Mouse (Mus musculus) CH12.LX (cell line): Measurements from ENCODE around the gene Frat2. TPM values are rescaled to one million over a fixed set of nuclear protein-coding genes. Genes with fewer than 3 reads are reported as not detected.

Source experiments
- DNase-seq: peaks from one replicate; pipeline ENCODE4 v3.0.0-alpha.2; 2013; ENCODE audit errors: extremely low read depth
- H3K27ac ChIP-seq: 2 replicates; pipeline ENCODE4 v1.5.1; 2012; ENCODE audit warnings: low read depth, mild to moderate bottlenecking, control low read depth, moderate library complexity; ENCODE audit not compliant: insufficient read depth
- H3K27me3 ChIP-seq: replicated peaks from 2 replicates; pipeline ENCODE3; 2012; ENCODE audit warnings: inconsistent platforms
- H3K36me3 ChIP-seq, 2 experiments: replicated peaks in 1 of 2; 2 replicates each; pipeline versions ENCODE3 to v1.6.1; 2012; ENCODE audit warnings: inconsistent platforms in 1 of 2, low read length in 1 of 2, mild to moderate bottlenecking in 1 of 2, mixed read lengths in 1 of 2, moderate library complexity in 1 of 2; ENCODE audit not compliant: control insufficient read depth in 1 of 2, insufficient read depth in 1 of 2
- H3K4me1 ChIP-seq, 2 experiments: 2 replicates each; pipeline ENCODE4 v1.6.1; 2012; ENCODE audit warnings: inconsistent platforms in 1 of 2, moderate library complexity in 1 of 2; ENCODE audit not compliant: insufficient read depth in 2 of 2, control insufficient read depth in 1 of 2
- H3K4me2 ChIP-seq: 2 replicates; pipeline ENCODE4 v1.6.1; 2012; ENCODE audit warnings: low read depth, mild to moderate bottlenecking, control low read depth; ENCODE audit not compliant: poor library complexity, insufficient read depth, severe bottlenecking
- H3K4me3 ChIP-seq, 3 experiments: fragments of 150-350 bp in 1 of 3; sonication (generic) in 1 of 3; replicated peaks in 1 of 3; 2 replicates each; pipeline versions ENCODE3 to v1.5.1; 2011 to 2012; ENCODE audit warnings: low read depth in 2 of 3, low read length in 2 of 3, mild to moderate bottlenecking in 2 of 3, moderate library complexity in 2 of 3, control low read depth in 1 of 3, improper control_type of control experiment in 1 of 3, inconsistent platforms in 1 of 3, mixed read lengths in 1 of 3; ENCODE audit not compliant: poor library complexity in 1 of 3
- H3K79me2 ChIP-seq: replicated peaks from 2 replicates; pipeline ENCODE4 v1.6.1; 2012; ENCODE audit warnings: mild to moderate bottlenecking, moderate library complexity; ENCODE audit not compliant: control insufficient read depth, poor library complexity, insufficient read depth, severe bottlenecking; ENCODE audit errors: extremely low read depth
- H3K9ac ChIP-seq: 2 replicates; pipeline ENCODE4 v1.6.1; 2012; ENCODE audit warnings: low read depth, mild to moderate bottlenecking, control low read depth, moderate library complexity; ENCODE audit not compliant: insufficient read depth
- H3K9me3 ChIP-seq: replicated peaks from 2 replicates; pipeline ENCODE3; 2012; ENCODE audit warnings: low read length, inconsistent platforms, mixed read lengths
- BHLHE40 ChIP-seq: IDR thresholded peaks from 2 replicates; pipeline ENCODE4 v1.6.1; 2011; ENCODE audit warnings: mild to moderate bottlenecking, low read depth, low read length, improper control_type of control experiment
- CHD1 ChIP-seq: IDR thresholded peaks from 2 replicates; pipeline ENCODE4 v1.6.1; 2012; ENCODE audit warnings: low read depth, low read length, improper control_type of control experiment, inconsistent platforms
- CHD2 ChIP-seq: IDR thresholded peaks from 2 replicates; pipeline ENCODE4 v1.6.1; 2011; ENCODE audit warnings: low read length, improper control_type of control experiment
- CTCF ChIP-seq, 2 experiments: IDR thresholded peaks in 1 of 2; conservative IDR thresholded peaks in 1 of 2; 2 replicates each; pipeline ENCODE4 v1.5.1; 2011 to 2012; ENCODE audit warnings: low read depth in 2 of 2, low read length in 2 of 2, improper control_type of control experiment in 1 of 2, inconsistent platforms in 1 of 2, mild to moderate bottlenecking in 1 of 2, moderate library complexity in 1 of 2
- ETS1 ChIP-seq: conservative IDR thresholded peaks from 2 replicates; pipeline ENCODE4 v1.6.1; 2012; ENCODE audit warnings: low read depth, mild to moderate bottlenecking, inconsistent platforms, low read length, improper control_type of control experiment, moderate library complexity
- GABPA ChIP-seq: IDR thresholded peaks from 2 replicates; pipeline ENCODE4 v1.6.1; 2012; ENCODE audit warnings: low read depth, low read length, improper control_type of control experiment, inconsistent platforms; ENCODE audit not compliant: insufficient replicate concordance
- MAX ChIP-seq: IDR thresholded peaks from 2 replicates; pipeline ENCODE4 v1.6.1; 2011; ENCODE audit warnings: low read length, improper control_type of control experiment
- NELFE ChIP-seq: IDR thresholded peaks from 2 replicates; pipeline ENCODE4 v1.6.1; 2011; ENCODE audit warnings: low read depth, low read length, improper control_type of control experiment
- NRF1 ChIP-seq: IDR thresholded peaks from 2 replicates; pipeline ENCODE4 v1.6.1; 2014; ENCODE audit warnings: low read depth, mild to moderate bottlenecking, inconsistent platforms, low read length, improper control_type of control experiment, moderate library complexity
- POLR2A ChIP-seq: IDR thresholded peaks from 2 replicates; pipeline ENCODE4 v1.6.1; 2011; ENCODE audit warnings: low read depth, mild to moderate bottlenecking, improper control_type of control experiment, low read length
- RAD21 ChIP-seq: IDR thresholded peaks from 2 replicates; pipeline ENCODE4 v1.6.1; 2011; ENCODE audit warnings: low read depth, mild to moderate bottlenecking, low read length, improper control_type of control experiment, moderate library complexity
- RCOR1 ChIP-seq: conservative IDR thresholded peaks from 2 replicates; pipeline ENCODE4 v1.6.1; 2012; ENCODE audit warnings: low read depth, mild to moderate bottlenecking, inconsistent platforms, low read length, improper control_type of control experiment
- SMC3 ChIP-seq: IDR thresholded peaks from 2 replicates; pipeline ENCODE4 v1.6.1; 2011; ENCODE audit warnings: low read depth, low read length, improper control_type of control experiment
- ZKSCAN1 ChIP-seq: IDR thresholded peaks from 2 replicates; pipeline ENCODE4 v1.6.1; 2012; ENCODE audit warnings: low read depth, inconsistent platforms, low read length, improper control_type of control experiment, borderline replicate concordance
- ZMIZ1 ChIP-seq: IDR thresholded peaks from 2 replicates; pipeline ENCODE4 v1.6.1; 2012; ENCODE audit warnings: low read depth, mild to moderate bottlenecking, inconsistent platforms, low read length, improper control_type of control experiment
- ZNF384 ChIP-seq: IDR thresholded peaks from 2 replicates; pipeline ENCODE4 v1.6.1; 2012; ENCODE audit warnings: low read depth, low read length, improper control_type of control experiment, inconsistent platforms
- dilution Hi-C: fragments of 300-500 bp; cut with MboI; formaldehyde crosslinking; loops from 2 replicates; pipeline ENCODE4 v1.14.3; 2020; ENCODE audit warnings: low sequenced_read_pairs; ENCODE audit not compliant: extremely low pct_unique_long_range_greater_than_20kb, extremely low pct_ligation_motif_present
- in situ Hi-C: fragments of 300-500 bp; cut with MboI; formaldehyde crosslinking; loops from 3 replicates; pipeline ENCODE4 v1.14.3; 2019; ENCODE audit warnings: low sequenced_read_pairs, low pct_ligation_motif_present, low pct_unique_long_range_greater_than_20kb, mixed read lengths
- polyA plus RNA-seq: library from polyadenylated mRNA; unstranded; fragments of >175 nt; gene quantifications from 2 replicates; pipeline ENCODE4 v1.2.1, GENCODE M21; 2012; ENCODE audit warnings: low read depth; ENCODE audit not compliant: insufficient read length
- total RNA-seq, 2 experiments: library from RNA; depleted of rRNA; stranded (reverse); fragments of 300-350 nt in 1 of 2; fragments of >200 nt in 1 of 2; gene quantifications; 2 replicates each; pipeline ENCODE4 v1.2.3; 2012 to 2014

The Frat2 gene
- total and polyA plus RNA-seq, 3 experiments = 0.55 to 1.3 (median 1.0) TPM

- dilution Hi-C loops = no loop called here
- H3K9me3 ChIP-seq = peaks cover 6% of the 10 kb centered on the region
- no peak overlapping the region for H3K4me2 ChIP-seq
- peaks cover 20% of the 10 kb centered on the region for H3K27me3 ChIP-seq
- peak; percentile 56 for TF ChIP-seq RAD21
- peak; percentile 31 for TF ChIP-seq SMC3
- peak; percentile 74 for TF ChIP-seq CHD2
- peak in 1 of 2 experiments; percentile 71; a peak in 2 of 4 replicates for TF ChIP-seq CTCF (conservative IDR thresholded peaks at IDR 0.05 in 1 of 2, IDR thresholded peaks at IDR 0.05 in 1 of 2; ENCODE audit: low read depth in 2 of 2, low read length in 2 of 2)
- no peak for TF ChIP-seq BHLHE40
- TF ChIP-seq, all 38 proteins: peak for 4
- Histone ChIP-seq H3K79me2 (no peaks in the 10 kb centered on the region), H3K4me1 (peaks cover 2 to 7% of the 10 kb centered on the region in 2 experiments; a peak in 1 of 4 replicates), H3K9ac (no peak overlapping the region), H3K36me3 (no peaks in the 10 kb centered on the region), H3K27ac (no peak overlapping the region), H3K4me3 (no peak overlapping the region)
- DNase-seq = no peak
- in situ Hi-C loops = loop anchor here (10.0 kb wide), 1 partner anchor 50 kb away; the partner anchor contains the start of gene Rrp12
These were observed 3.6 kb downstream of the Frat2 start for GRCm38 (mm10) chr19:41844345-41844744.

GRCm38 (mm10) chr19:41842706-41843105 is 5.2 kb downstream of the Frat2 start:
- H3K4me2 ChIP-seq = no peak overlapping the region
- in situ Hi-C loops (loop anchor here (10.0 kb wide), 1 partner anchor 52 kb away; the partner anchor contains the start of gene Rrp12), dilution Hi-C loops (no loop called here)
- H3K27ac ChIP-seq = no peak overlapping the region
- H3K4me3 ChIP-seq = no peak overlapping the region
- no peaks in the 10 kb centered on the region for H3K79me2 ChIP-seq
- H3K9me3 ChIP-seq = peaks cover 6% of the 10 kb centered on the region
- H3K36me3 ChIP-seq = no peaks in the 10 kb centered on the region
- peaks cover 29% of the 10 kb centered on the region for H3K27me3 ChIP-seq
- H3K4me1 ChIP-seq = peaks cover 2 to 7% of the 10 kb centered on the region in 2 experiments; a peak in 1 of 4 replicates
- no peak overlapping the region for H3K9ac ChIP-seq
- no peak for DNase-seq
- TF ChIP-seq RCOR1 (no peak), ZNF384 (no peak), NRF1 (no peak), CHD2 (no peak), MAX (no peak), GABPA (no peak), NELFE (no peak), ZMIZ1 (no peak), ETS1 (no peak), CHD1 (no peak), ZKSCAN1 (no peak), POLR2A (no peak)
- TF ChIP-seq, all 38 proteins: peak for 0
